Mouse (Mus musculus): Measurements from ENCODE around the gene Xpo1. TPM values are rescaled to one million over a fixed set of nuclear protein-coding genes. Genes with fewer than 3 reads are reported as not detected.

The Xpo1 gene
- polyA plus RNA-seq, 1 experiment from 2014 or later = 79.6 TPM

Other genes with a start within 250 kb of the Xpo1 start
- gene Fam161a, start 248.5 kb upstream of the Xpo1 start, polyA plus RNA-seq (2015; fragmentation: Nextera tagmentation; extraction: Ambion mirVana) = 10.2 and 16.3 TPM in 2 replicates
- gene Usp34, start 50.9 kb downstream of the Xpo1 start, polyA plus RNA-seq (2015; fragmentation: Nextera tagmentation; extraction: Ambion mirVana) = 25.5 and 26.6 TPM in 2 replicates
- gene Ahsa2, start 242.0 kb downstream of the Xpo1 start, polyA plus RNA-seq (2015; fragmentation: Nextera tagmentation; extraction: Ambion mirVana) = 77.3 and 88.8 TPM in 2 replicates

Measured in embryonic facial prominence, embryonic 15.5 days (tissue).